Mouse (Mus musculus) embryonic facial prominence, embryonic 13.5 days (tissue): Measurements from ENCODE around the gene Glo1. TPM values are rescaled to one million over a fixed set of nuclear protein-coding genes. Genes with fewer than 3 reads are reported as not detected.
A peak's percentile ranks its signal among the peaks of the same experiment; 100 is the strongest.
"Not testable (repeated sequence)": the region's sequence is repeated elsewhere in the genome, so short reads cannot be mapped to it uniquely, and the experiment has no call there.

Source experiments
- ATAC-seq: fragments of 200-750 bp; cut with Nextera tagmentation; 2 replicates; pipeline ENCODE4 v1.8.0; 2017; ENCODE audit warnings: low read depth; ENCODE audit not compliant: insufficient number of reproducible peaks, insufficient read depth, low FRiP score, low TSS enrichment
- H3K27ac ChIP-seq: fragments of 300-500 bp; sonication (generic); 2 replicates; pipeline ENCODE4 v1.5.1; 2015; ENCODE audit warnings: moderate library complexity, mild to moderate bottlenecking, inconsistent platforms
- H3K27me3 ChIP-seq: fragments of 300-500 bp; sonication (generic); 2 replicates; pipeline ENCODE4 v1.6.1; 2015; ENCODE audit warnings: mild to moderate bottlenecking, inconsistent platforms
- H3K36me3 ChIP-seq: fragments of 300-500 bp; sonication (generic); 2 replicates; pipeline ENCODE4 v1.6.1; 2015; ENCODE audit warnings: mild to moderate bottlenecking, inconsistent platforms
- H3K4me1 ChIP-seq: fragments of 300-500 bp; sonication (generic); 2 replicates; pipeline ENCODE4 v1.6.1; 2015; ENCODE audit warnings: inconsistent platforms
- H3K4me2 ChIP-seq: fragments of 300-500 bp; sonication (generic); 2 replicates; pipeline ENCODE4 v1.6.1; 2015; ENCODE audit warnings: moderate library complexity, mild to moderate bottlenecking, inconsistent platforms
- H3K4me3 ChIP-seq: fragments of 300-500 bp; sonication (generic); 2 replicates; pipeline ENCODE4 v1.5.1; 2015; ENCODE audit warnings: mild to moderate bottlenecking, inconsistent platforms
- H3K9ac ChIP-seq: fragments of 300-500 bp; sonication (generic); 2 replicates; pipeline ENCODE4 v1.6.1; 2015; ENCODE audit warnings: mild to moderate bottlenecking, inconsistent platforms
- H3K9me3 ChIP-seq: fragments of 300-500 bp; sonication (generic); 2 replicates; pipeline ENCODE4 v1.6.1; 2016; ENCODE audit warnings: inconsistent platforms
- WGBS: fragments of 180-500 bp; shearing (Covaris S2); methylation state at CpG from one replicate; pipeline ENCODE4 v1.1.7; 2015; ENCODE audit warnings: mixed read lengths; 5-methylcytosine and 5-hydroxymethylcytosine counted together
- polyA plus RNA-seq: library from polyadenylated mRNA; unstranded; fragments of >200 nt; fragmentation: Nextera tagmentation; extraction: Ambion mirVana; gene quantifications from 2 replicates; pipeline ENCODE4 v1.2.1, GENCODE M21; 2015

Gene Glo1
- polyA plus RNA-seq, 1 experiment from 2014 or later = 217 TPM

GRCm38 (mm10) chr17:30638996-30639395 lies 12.3 kb upstream of the Glo1 start:
- Histone ChIP-seq H3K4me1 (peaks cover 6% of the 10 kb centered on the region; the same call in 1 of the 2 replicates), H3K4me3 (no peak overlapping the region), H3K9me3 (no peaks in the 10 kb centered on the region), H3K4me2 (no peak overlapping the region), H3K36me3 (no peaks in the 10 kb centered on the region), H3K27ac (no peak overlapping the region), H3K27me3 (no peaks in the 10 kb centered on the region), H3K9ac (no peak overlapping the region)
- ATAC-seq = no peak
- 60% methylated on average over 2 of the region's 2 CpGs for WGBS

GRCm38 (mm10) chr17:30637714-30638113 lies 11.0 kb upstream of the Glo1 start:
- peaks cover 6% of the 10 kb centered on the region; the same call in 1 of the 2 replicates for H3K4me1 ChIP-seq
- no peak overlapping the region for H3K9ac ChIP-seq
- ATAC-seq = no peak
- H3K27ac ChIP-seq = no peak overlapping the region
- H3K27me3 ChIP-seq = no peaks in the 10 kb centered on the region
- 44% methylated on average over 1 of the region's 1 CpGs for WGBS
- H3K9me3 ChIP-seq = no peaks in the 10 kb centered on the region
- no peaks in the 10 kb centered on the region for H3K36me3 ChIP-seq
- H3K4me2 ChIP-seq = no peak overlapping the region
- H3K4me3 ChIP-seq = no peak overlapping the region

GRCm38 (mm10) chr17:30635367-30635766 lies 8.7 kb upstream of the Glo1 start:
- Histone ChIP-seq H3K4me2 (peak overlapping the region; percentile 50), H3K27ac (no peak overlapping the region), H3K27me3 (no peaks in the 10 kb centered on the region), H3K9me3 (no peaks in the 10 kb centered on the region), H3K9ac (peak overlapping the region; percentile 23), H3K4me1 (peaks cover 6% of the 10 kb centered on the region; the same call in 1 of the 2 replicates), H3K36me3 (no peaks in the 10 kb centered on the region), H3K4me3 (peak overlapping the region; percentile 37)
- 0 out of 2 replicates have a peak, but pooled peaks have one; percentile 20 for ATAC-seq
- 13% methylated on average over 17 of the region's 17 CpGs for WGBS

- H3K9ac ChIP-seq, H3K4me1 ChIP-seq, ATAC-seq, H3K9me3 ChIP-seq, H3K36me3 ChIP-seq, H3K4me2 ChIP-seq, H3K27me3 ChIP-seq, H3K27ac ChIP-seq, H3K4me3 ChIP-seq: not testable (repeated sequence)
- no CpG with 5 or more reads among the region's 20 CpGs for WGBS
Observed at GRCm38 (mm10) chr17:30624132-30624531, 2.5 kb downstream of the Glo1 start, which contains the start of gene Dnah8. TSS of gene Dnah8 (plus strand) at chr17:30624354.

- Histone ChIP-seq H3K27ac (no peak overlapping the region), H3K9ac (no peak overlapping the region), H3K4me2 (no peak overlapping the region), H3K4me3 (no peak overlapping the region), H3K9me3 (no peaks in the 10 kb centered on the region), H3K4me1 (no peaks in the 10 kb centered on the region), H3K36me3 (no peaks in the 10 kb centered on the region), H3K27me3 (no peaks in the 10 kb centered on the region)
- ATAC-seq = no peak
- 78% methylated on average over 3 of the region's 3 CpGs for WGBS
Observed at GRCm38 (mm10) chr17:30623200-30623599, 3.5 kb downstream of the Glo1 start.

- no peak for ATAC-seq
- H3K27me3 ChIP-seq = no peaks in the 10 kb centered on the region
- no peaks in the 10 kb centered on the region for H3K9me3 ChIP-seq
- H3K27ac ChIP-seq = no peak overlapping the region
- no peak overlapping the region for H3K4me2 ChIP-seq
- no peaks in the 10 kb centered on the region for H3K36me3 ChIP-seq
- H3K9ac ChIP-seq = no peak overlapping the region
- H3K4me1 ChIP-seq = no peaks in the 10 kb centered on the region
- no peak overlapping the region for H3K4me3 ChIP-seq
- WGBS = 62% methylated on average over 4 of the region's 4 CpGs
Observed at GRCm38 (mm10) chr17:30621450-30621849, 5.2 kb downstream of the Glo1 start.

GRCm38 (mm10) chr17:30620548-30620947 lies 6.1 kb downstream of the Glo1 start:
- no peak for ATAC-seq
- Histone ChIP-seq H3K36me3 (no peaks in the 10 kb centered on the region), H3K4me2 (no peak overlapping the region), H3K4me1 (no peaks in the 10 kb centered on the region), H3K9me3 (no peaks in the 10 kb centered on the region), H3K9ac (no peak overlapping the region), H3K27ac (no peak overlapping the region), H3K4me3 (no peak overlapping the region), H3K27me3 (no peaks in the 10 kb centered on the region)
- 66% methylated on average over 2 of the region's 2 CpGs for WGBS

- no peak overlapping the region for H3K9ac ChIP-seq
- no peaks in the 10 kb centered on the region for H3K27me3 ChIP-seq
- no peak for ATAC-seq
- no peaks in the 10 kb centered on the region for H3K9me3 ChIP-seq
- no peaks in the 10 kb centered on the region for H3K4me1 ChIP-seq
- no peak overlapping the region for H3K4me2 ChIP-seq
- H3K27ac ChIP-seq = no peak overlapping the region
- no peaks in the 10 kb centered on the region for H3K36me3 ChIP-seq
- no peak overlapping the region for H3K4me3 ChIP-seq
- WGBS = 37% methylated on average over 2 of the region's 2 CpGs
Observed at GRCm38 (mm10) chr17:30619153-30619552, 7.5 kb downstream of the Glo1 start.

- H3K36me3 ChIP-seq = no peaks in the 10 kb centered on the region
- no peaks in the 10 kb centered on the region for H3K9me3 ChIP-seq
- H3K4me2 ChIP-seq = no peak overlapping the region
- ATAC-seq = no peak
- H3K27me3 ChIP-seq = no peaks in the 10 kb centered on the region
- WGBS = 84% methylated on average over 3 of the region's 3 CpGs
- H3K9ac ChIP-seq = no peak overlapping the region
- H3K27ac ChIP-seq = no peak overlapping the region
- H3K4me3 ChIP-seq = no peak overlapping the region
- no peaks in the 10 kb centered on the region for H3K4me1 ChIP-seq
Observed at GRCm38 (mm10) chr17:30618136-30618891, 8.4 kb downstream of the Glo1 start.

- Histone ChIP-seq H3K4me3 (no peak overlapping the region), H3K9ac (no peak overlapping the region), H3K9me3 (no peaks in the 10 kb centered on the region), H3K4me2 (no peak overlapping the region), H3K27me3 (no peaks in the 10 kb centered on the region), H3K4me1 (peaks cover 5% of the 10 kb centered on the region), H3K36me3 (no peaks in the 10 kb centered on the region), H3K27ac (no peak overlapping the region)
- 88% methylated on average over 5 of the region's 5 CpGs for WGBS
- ATAC-seq = no peak
Observed at GRCm38 (mm10) chr17:30616203-30616602, 10.5 kb downstream of the Glo1 start.

- H3K4me2 ChIP-seq = no peak overlapping the region
- no peaks in the 10 kb centered on the region for H3K9me3 ChIP-seq
- H3K9ac ChIP-seq = no peak overlapping the region
- ATAC-seq = no peak
- H3K36me3 ChIP-seq = 0 out of 2 replicates have a peak, but pooled peaks cover under 1% of the 10 kb centered on the region
- no peak overlapping the region for H3K4me3 ChIP-seq
- no peak overlapping the region for H3K27ac ChIP-seq
- peaks cover 22% of the 10 kb centered on the region for H3K4me1 ChIP-seq
- H3K27me3 ChIP-seq = no peaks in the 10 kb centered on the region
Observed at GRCm38 (mm10) chr17:30613350-30613749, 13.3 kb downstream of the Glo1 start.

- H3K27ac ChIP-seq = peak overlapping the region; percentile 89
- H3K27me3 ChIP-seq = no peaks in the 10 kb centered on the region
- ATAC-seq = peak; percentile 99
- peak overlapping the region; percentile 61 for H3K4me2 ChIP-seq
- H3K9me3 ChIP-seq = no peaks in the 10 kb centered on the region
- 0 out of 2 replicates have a peak, but pooled peaks cover 5% of the 10 kb centered on the region for H3K36me3 ChIP-seq
- H3K4me3 ChIP-seq = peak overlapping the region; percentile 72
- H3K9ac ChIP-seq = peak overlapping the region; percentile 87
- WGBS = under 1% methylated on average over 34 of the region's 34 CpGs
- peaks cover 33% of the 10 kb centered on the region for H3K4me1 ChIP-seq
Observed at GRCm38 (mm10) chr17:30612075-30612859, 14.4 kb downstream of the Glo1 start.
